Mouse (Mus musculus) ES-E14 (cell line): ENCODE measurements at regions not wholly inside any gene's neighbourhood (a gene's known extent, or its start where the extent isn't known, plus 50 kb on each side); places are given as distances from the start of the nearest gene placed in this dataset.

Experiments
- DNase-seq: peaks from one replicate; pipeline ENCODE4 v3.0.0-alpha.2; 2013; ENCODE audit warnings: low read depth, low spot score
- H3K27ac ChIP-seq: 2 replicates; pipeline ENCODE4 v1.5.1; 2012; ENCODE audit warnings: low read depth, mild to moderate bottlenecking, low read length, moderate library complexity, mixed read lengths; ENCODE audit not compliant: poor library complexity, insufficient read depth, severe bottlenecking
- H3K36me3 ChIP-seq: 2 replicates; pipeline ENCODE4 v1.6.1; 2012; ENCODE audit warnings: mild to moderate bottlenecking, low read length, moderate library complexity, mixed read lengths; ENCODE audit not compliant: control insufficient read depth, poor library complexity, insufficient read depth, severe bottlenecking
- H3K4me1 ChIP-seq, 2 experiments: fragments of 150-350 bp in 1 of 2; sonication (generic) in 1 of 2; 2 replicates each; pipeline ENCODE4 v1.6.1; 2012; ENCODE audit warnings: low read length in 2 of 2, mild to moderate bottlenecking in 1 of 2, mixed read lengths in 1 of 2; ENCODE audit not compliant: control insufficient read depth in 2 of 2, insufficient read depth in 2 of 2, poor library complexity in 1 of 2
- H3K4me3 ChIP-seq, 2 experiments: fragments of 150-350 bp in 1 of 2; sonication (generic) in 1 of 2; 2 replicates each; pipeline ENCODE4 v1.5.1; 2012; ENCODE audit warnings: low read length in 2 of 2, low read depth in 1 of 2, mild to moderate bottlenecking in 1 of 2, mixed read lengths in 1 of 2; ENCODE audit not compliant: insufficient read depth in 1 of 2, poor library complexity in 1 of 2, severe bottlenecking in 1 of 2
- H3K9ac ChIP-seq: 2 replicates; pipeline ENCODE4 v1.6.1; 2012; ENCODE audit warnings: low read depth, mild to moderate bottlenecking, low read length, mixed read lengths; ENCODE audit not compliant: poor library complexity, insufficient read depth, severe bottlenecking
- H3K9me3 ChIP-seq: fragments of 150-350 bp; sonication (generic); 2 replicates; pipeline ENCODE4 v1.6.1; 2012; ENCODE audit warnings: low read depth, mild to moderate bottlenecking, low read length; ENCODE audit not compliant: control insufficient read depth, insufficient read depth
- CHD2 ChIP-seq: IDR thresholded peaks from 2 replicates; pipeline ENCODE4 v1.6.1; 2014; ENCODE audit warnings: mild to moderate bottlenecking, low read depth, low read length, inconsistent platforms
- HCFC1 ChIP-seq: IDR thresholded peaks from 2 replicates; pipeline ENCODE4 v1.6.1; 2012; ENCODE audit warnings: low read length, inconsistent platforms, borderline replicate concordance; ENCODE audit not compliant: insufficient read depth
- MAFK ChIP-seq: IDR thresholded peaks from 2 replicates; pipeline ENCODE4 v1.6.1; 2014; ENCODE audit warnings: mild to moderate bottlenecking, low read depth, low read length, inconsistent platforms; ENCODE audit not compliant: insufficient read depth
- ZC3H11A ChIP-seq: IDR thresholded peaks from 2 replicates; pipeline ENCODE4 v1.6.1; 2012; ENCODE audit warnings: low read depth, mild to moderate bottlenecking, inconsistent platforms, low read length, borderline replicate concordance
- ZNF384 ChIP-seq: IDR thresholded peaks from 2 replicates; pipeline ENCODE4 v1.6.1; 2012; ENCODE audit warnings: low read depth, low read length, inconsistent platforms
- in situ Hi-C, 2 experiments: fragments of 600-800 bp; cut with MboI; formaldehyde crosslinking; loops; one replicate each; pipeline ENCODE4 v1.15.1; 2025; ENCODE audit warnings: low sequenced_read_pairs in 2 of 2, inconsistent platforms in 1 of 2; ENCODE audit not compliant: unreplicated experiment in 2 of 2

DNA sequence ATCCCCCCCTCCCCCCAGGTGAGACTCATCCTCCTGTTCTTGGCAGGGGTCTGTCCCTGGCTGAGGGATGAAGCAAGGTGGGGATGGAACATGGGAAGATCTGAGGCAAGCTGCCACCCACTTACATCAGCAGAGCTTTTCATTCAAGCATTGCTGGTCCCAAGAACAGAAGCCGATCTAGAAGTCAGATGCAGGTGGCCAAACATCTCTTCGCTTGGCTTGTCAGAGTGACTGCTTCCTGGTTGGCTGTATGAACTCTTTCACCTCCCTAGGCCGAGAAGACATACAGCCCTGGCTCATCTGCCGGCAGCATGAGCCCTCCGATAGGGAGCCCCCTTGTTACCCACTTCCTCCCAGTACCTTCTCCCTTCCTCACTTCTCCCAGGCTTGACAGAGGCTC is 55.8 kb upstream of the Smndc1 start:
- in situ Hi-C loops = no loop called here
- H3K9ac ChIP-seq = no peak overlapping the region
- H3K4me1 ChIP-seq = peaks cover 8 to 22% of the 10 kb centered on the region in 2 experiments
- peaks cover 3% of the 10 kb centered on the region; the same call in 1 of the 2 replicates for H3K36me3 ChIP-seq
- H3K9me3 ChIP-seq = no peaks in the 10 kb centered on the region
- no peak overlapping the region for H3K27ac ChIP-seq
- no peak overlapping the region for H3K4me3 ChIP-seq
- DNase-seq = no peak
- TF ChIP-seq CHD2 = no peak
- TF ChIP-seq MAFK = no peak
- no peak for TF ChIP-seq ZNF384
- TF ChIP-seq ZC3H11A = no peak
- TF ChIP-seq HCFC1 = no peak

- Histone ChIP-seq H3K4me1 (peaks cover 11 to 28% of the 10 kb centered on the region in 2 experiments), H3K9me3 (no peaks in the 10 kb centered on the region), H3K36me3 (no peaks in the 10 kb centered on the region; the same call in 1 of the 2 replicates), H3K27ac (no peak overlapping the region), H3K9ac (no peak overlapping the region), H3K4me3 (no peak overlapping the region)
- in situ Hi-C loops = no loop called here
- no peak for TF ChIP-seq ZNF384
- TF ChIP-seq ZC3H11A = no peak
- no peak for TF ChIP-seq MAFK
- TF ChIP-seq HCFC1 = no peak
- TF ChIP-seq CHD2 = no peak
- DNase-seq = no peak
Measured at GRCm38 (mm10) chr19:53444646-53445045, 54.3 kb upstream of the Smndc1 start.

- TF ChIP-seq ZNF384 (no peak), HCFC1 (no peak), CHD2 (no peak), MAFK (no peak), ZC3H11A (no peak)
- in situ Hi-C loops = no loop called here
- Histone ChIP-seq H3K9ac (no peak overlapping the region), H3K4me3 (no peak overlapping the region), H3K4me1 (peaks cover 11 to 29% of the 10 kb centered on the region in 2 experiments), H3K9me3 (no peaks in the 10 kb centered on the region), H3K36me3 (no peaks in the 10 kb centered on the region; the same call in 1 of the 2 replicates), H3K27ac (no peak overlapping the region)
- DNase-seq = no peak
Measured at GRCm38 (mm10) chr19:53442756-53443654, 52.6 kb upstream of the Smndc1 start.

GRCm38 (mm10) chr19:53442132-53442610 is 51.8 kb upstream of the Smndc1 start:
- no peak overlapping the region for H3K9ac ChIP-seq
- in situ Hi-C loops = no loop called here

More at GRCm38 (mm10) chr19:53442132-53442610, 51.8 kb upstream of the Smndc1 start:
- Histone ChIP-seq H3K36me3 (no peaks in the 10 kb centered on the region; the same call in 1 of the 2 replicates), H3K4me1 (peaks cover 11 to 34% of the 10 kb centered on the region in 2 experiments), H3K9me3 (no peaks in the 10 kb centered on the region), H3K27ac (no peak overlapping the region), H3K4me3 (no peak overlapping the region)
- no peak for DNase-seq
- TF ChIP-seq ZC3H11A = no peak
- no peak for TF ChIP-seq MAFK
- TF ChIP-seq CHD2 = no peak
- TF ChIP-seq HCFC1 = no peak
- no peak for TF ChIP-seq ZNF384
